Mouse (Mus musculus) G1E (cell line): ENCODE results near the gene 1810010H24Rik. TPM values are rescaled to one million over a fixed set of nuclear protein-coding genes. Genes with fewer than 3 reads are reported as not detected.
"Not testable (repeated sequence)": the region's sequence is repeated elsewhere in the genome, so short reads cannot be mapped to it uniquely, and the experiment has no call there.

Experiments
- ATAC-seq: 2 replicates; pipeline ENCODE4 v1.8.0; 2016; ENCODE audit warnings: mild to moderate bottlenecking; ENCODE audit not compliant: insufficient number of reproducible peaks, poor library complexity, low FRiP score, severe bottlenecking; ENCODE audit errors: extremely low read depth
- DNase-seq: peaks from one replicate; pipeline ENCODE4 v3.0.0; 2012; ENCODE audit warnings: low spot score
- H3K27me3 ChIP-seq: 2 replicates; pipeline ENCODE4 v1.6.1; 2012; ENCODE audit warnings: mild to moderate bottlenecking, low read length, inconsistent platforms; ENCODE audit not compliant: insufficient read depth
- H3K36me3 ChIP-seq: replicated peaks from 2 replicates; pipeline ENCODE3; 2012; ENCODE audit warnings: mild to moderate bottlenecking, inconsistent platforms
- H3K4me1 ChIP-seq: 2 replicates; pipeline ENCODE4 v1.6.1; 2012; ENCODE audit warnings: low read depth, low read length, inconsistent platforms, mixed read lengths; ENCODE audit not compliant: insufficient read depth
- H3K4me3 ChIP-seq: 2 replicates; pipeline ENCODE4 v1.5.1; 2012; ENCODE audit warnings: low read depth, mild to moderate bottlenecking, inconsistent platforms, low read length, moderate library complexity, mixed read lengths
- H3K9me3 ChIP-seq: replicated peaks from 2 replicates; pipeline ENCODE4 v1.6.1; 2012; ENCODE audit warnings: inconsistent platforms
- CTCF ChIP-seq: IDR thresholded peaks from 2 replicates; pipeline ENCODE4 v1.5.1; 2012; ENCODE audit warnings: low read depth, low read length, inconsistent platforms, mixed read lengths
- GATA1 ChIP-seq: IDR thresholded peaks from 2 replicates; pipeline ENCODE4 v1.6.1; 2012; ENCODE audit warnings: borderline replicate concordance, low read length, inconsistent platforms, mixed read lengths
- GATA2 ChIP-seq: IDR thresholded peaks from 2 replicates; pipeline ENCODE4 v1.6.1; 2012; ENCODE audit warnings: low read depth, low read length, inconsistent platforms, borderline replicate concordance
- POLR2AphosphoS5 ChIP-seq: IDR thresholded peaks from 2 replicates; pipeline ENCODE4 v1.6.1; 2012; ENCODE audit warnings: low read depth, low read length, inconsistent platforms; ENCODE audit not compliant: insufficient replicate concordance
- TAL1 ChIP-seq: conservative IDR thresholded peaks from 2 replicates; pipeline ENCODE4 v1.6.1; 2012; ENCODE audit warnings: low read depth, low read length, inconsistent platforms, mixed read lengths
- polyA plus RNA-seq: library from polyadenylated mRNA; stranded (reverse); fragments of >175 nt; gene quantifications from 2 replicates; pipeline ENCODE4 v1.2.3, GENCODE M21; 2012
- total RNA-seq, 2 experiments: library from RNA; stranded (forward) in 1 of 2; stranded (reverse) in 1 of 2; fragments of 200-1000 nt in 1 of 2; fragments of >200 nt in 1 of 2; fragmentation: Nextera tagmentation in 1 of 2; gene quantifications; 2 replicates each; pipeline ENCODE4 v1.2.3; 2014 to 2017

The 1810010H24Rik gene
- total and polyA plus RNA-seq, 3 experiments = 0.62 to 2.6 (median 0.87) TPM

DNA sequence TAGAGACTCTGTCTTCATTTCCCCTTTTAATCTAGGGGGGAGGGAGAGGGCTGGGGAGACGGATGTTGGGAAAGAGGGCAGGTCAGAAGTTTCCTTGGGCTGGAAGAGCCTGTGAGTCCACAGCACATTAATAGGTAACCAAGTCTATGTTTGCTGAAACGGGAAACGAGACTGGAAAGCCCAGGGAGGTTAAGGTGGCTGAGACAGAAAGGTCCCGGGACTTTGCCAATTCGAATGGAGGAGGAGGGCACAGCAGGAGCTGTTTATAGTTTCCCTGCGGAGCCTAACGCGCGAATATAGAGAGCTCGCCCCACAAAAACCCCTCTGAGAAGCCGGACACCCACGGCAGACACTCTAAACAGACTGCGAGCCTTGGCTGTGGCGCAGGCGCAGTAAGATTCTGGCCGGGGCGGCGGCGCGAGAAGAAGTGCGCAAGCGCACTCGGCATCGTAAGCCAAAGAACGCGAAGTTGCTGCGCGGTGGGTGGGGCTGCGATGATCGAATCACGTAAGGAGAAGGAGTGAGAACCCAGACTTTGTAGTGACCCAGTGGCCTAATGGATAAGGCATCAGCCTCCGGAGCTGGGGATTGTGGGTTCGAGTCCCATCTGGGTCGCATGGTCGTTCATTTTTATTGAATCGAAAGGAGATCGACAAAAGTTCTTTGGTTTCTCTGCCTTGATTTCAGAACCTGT lies 13.0 kb upstream of the 1810010H24Rik start:
- DNase-seq (peak; percentile 71), ATAC-seq (peak; percentile 88)
- Histone ChIP-seq H3K27me3 (peaks cover 19% of the 10 kb centered on the region), H3K4me1 (peaks cover 18% of the 10 kb centered on the region), H3K9me3 (0 out of 2 replicates have a peak, but pooled peaks cover 2% of the 10 kb centered on the region), H3K36me3 (no peaks in the 10 kb centered on the region), H3K4me3 (peak overlapping the region; percentile 70)
- TF ChIP-seq POLR2AphosphoS5 = no peak
- TF ChIP-seq GATA1 = no peak
- no peak for TF ChIP-seq CTCF
- no peak for TF ChIP-seq TAL1
- TF ChIP-seq GATA2 = no peak

GRCm38 (mm10) chr11:107014020-107014585 lies 11.4 kb upstream of the 1810010H24Rik start:
- H3K4me1 ChIP-seq = peaks cover 18% of the 10 kb centered on the region
- no peak overlapping the region; the same call in 1 of the 2 replicates for H3K4me3 ChIP-seq

DNA sequence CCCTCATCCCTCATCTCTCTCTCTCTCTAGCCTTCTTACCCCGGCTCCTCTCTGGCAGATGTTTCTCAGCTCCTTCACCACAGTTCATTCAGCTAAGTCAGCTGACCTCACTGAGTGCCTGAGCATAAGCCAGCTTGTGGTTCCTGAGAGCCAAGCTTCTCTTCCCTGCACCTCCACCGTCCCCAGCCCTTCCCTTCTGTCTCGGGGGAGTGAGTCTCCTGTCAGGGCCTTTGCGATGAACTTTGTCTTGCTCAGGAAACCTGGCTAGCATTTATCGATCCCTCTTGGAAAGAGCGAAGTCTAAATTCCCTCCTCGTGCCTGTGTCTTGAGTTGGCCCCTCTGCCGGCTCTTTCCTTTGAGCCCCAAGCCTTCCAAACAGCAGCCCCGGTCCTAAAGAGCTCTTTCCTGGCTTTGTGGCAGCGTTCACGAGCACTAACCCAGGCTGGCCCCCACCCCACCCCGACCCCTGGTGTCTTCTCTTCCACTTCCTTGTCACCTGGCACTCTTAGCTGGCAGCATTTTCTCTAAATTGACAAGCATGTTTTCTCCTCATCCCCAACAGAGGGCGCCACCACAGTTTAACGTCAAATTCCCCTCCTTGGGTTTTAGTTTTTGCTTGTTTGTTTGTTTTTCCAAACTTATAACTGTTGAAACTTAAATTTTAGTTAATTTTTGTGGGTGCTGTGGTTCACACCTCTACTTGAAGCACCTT lies 10.7 kb upstream of the 1810010H24Rik start:
- TF ChIP-seq POLR2AphosphoS5 = no peak
- TF ChIP-seq GATA1 = no peak
- H3K4me1 ChIP-seq = peaks cover 22% of the 10 kb centered on the region
- 0 out of 2 replicates have a peak, but pooled peaks cover 2% of the 10 kb centered on the region for H3K9me3 ChIP-seq
- DNase-seq = no peak
- H3K36me3 ChIP-seq = no peaks in the 10 kb centered on the region
- H3K4me3 ChIP-seq = no peak overlapping the region; the same call in 1 of the 2 replicates
- no peak for ATAC-seq
- H3K27me3 ChIP-seq = no peaks in the 10 kb centered on the region

More at GRCm38 (mm10) chr11:107014020-107014585, 11.4 kb upstream of the 1810010H24Rik start:
- ATAC-seq (no peak), DNase-seq (no peak)
- no peaks in the 10 kb centered on the region for H3K36me3 ChIP-seq
- peaks cover 4% of the 10 kb centered on the region; the same call in 1 of the 2 replicates for H3K27me3 ChIP-seq
- no peak for TF ChIP-seq TAL1
- TF ChIP-seq CTCF = no peak
- no peak for TF ChIP-seq GATA2
- TF ChIP-seq GATA1 = no peak
- no peak for TF ChIP-seq POLR2AphosphoS5
- H3K9me3 ChIP-seq = 0 out of 2 replicates have a peak, but pooled peaks cover 2% of the 10 kb centered on the region

DNA sequence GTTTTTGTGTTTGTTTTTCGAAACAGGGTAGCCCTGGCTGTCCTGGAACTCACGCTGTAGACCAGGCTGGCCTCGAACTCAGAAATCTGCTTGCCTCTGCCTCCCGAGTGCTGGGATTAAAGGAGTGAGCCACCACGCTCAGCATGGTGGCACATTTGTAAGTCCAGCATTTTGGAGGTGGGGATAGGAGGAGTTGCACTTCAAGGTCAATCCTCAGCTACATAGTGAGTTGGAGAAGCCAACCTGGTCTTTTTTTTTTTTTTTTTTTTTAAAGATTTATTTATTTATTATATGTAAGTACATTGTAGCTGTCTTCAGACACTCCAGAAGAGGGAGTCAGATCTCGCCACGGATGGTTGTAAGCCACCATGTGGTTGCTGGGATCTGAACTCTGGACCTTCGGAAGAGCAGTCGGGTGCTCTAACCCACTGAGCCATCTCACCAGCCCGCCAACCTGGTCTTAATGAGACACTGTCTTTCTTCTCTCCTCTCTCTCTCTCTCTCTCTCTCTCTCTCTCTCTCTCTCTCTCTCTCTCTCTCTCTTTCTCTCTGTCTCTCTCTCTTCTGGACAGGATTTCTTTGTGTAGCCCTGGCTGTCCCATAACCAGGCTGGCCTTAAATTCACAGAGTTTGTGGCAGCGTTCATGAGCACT lies 9.8 kb upstream of the 1810010H24Rik start:
- H3K9me3 ChIP-seq, H3K27me3 ChIP-seq, H3K4me3 ChIP-seq, H3K36me3 ChIP-seq, ATAC-seq, DNase-seq: not testable (repeated sequence)
- H3K4me1 ChIP-seq = peaks cover 22% of the 10 kb centered on the region

- H3K4me1 ChIP-seq = peaks cover 14% of the 10 kb centered on the region
- 0 out of 2 replicates have a peak, but pooled peaks cover 2% of the 10 kb centered on the region for H3K9me3 ChIP-seq
Observed at GRCm38 (mm10) chr11:107016893-107017292, 8.6 kb upstream of the 1810010H24Rik start.

DNA sequence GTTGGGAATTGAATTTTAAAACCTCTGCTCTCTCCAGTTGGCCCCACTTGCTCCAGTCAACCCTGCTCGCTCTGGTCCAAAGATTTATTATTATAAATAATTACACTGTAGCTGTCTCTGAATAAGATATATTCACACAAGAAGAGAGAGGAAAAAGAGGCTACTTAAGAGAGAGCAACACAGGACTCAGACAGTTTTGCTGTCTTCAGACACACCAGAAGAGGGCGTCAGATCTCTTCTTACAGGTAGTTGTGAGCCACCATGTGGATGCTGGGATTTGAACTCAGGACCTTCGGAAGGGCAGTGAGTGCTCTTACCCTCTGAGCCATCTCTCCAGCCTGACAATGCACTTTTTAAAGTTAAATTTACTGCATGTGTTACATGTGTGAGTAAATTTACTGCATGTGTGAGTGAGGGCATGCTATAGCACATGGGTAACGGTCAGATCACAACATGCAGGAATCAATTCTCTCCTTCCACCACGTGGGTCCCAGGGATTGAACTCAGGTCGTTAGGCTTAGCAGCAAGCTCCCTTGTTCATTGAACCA lies 8.1 kb upstream of the 1810010H24Rik start:
- no peak for ATAC-seq
- no peaks in the 10 kb centered on the region for H3K36me3 ChIP-seq
- TF ChIP-seq POLR2AphosphoS5 = no peak
- TF ChIP-seq CTCF = no peak
- no peak for TF ChIP-seq GATA2
- no peak for TF ChIP-seq TAL1
- 0 out of 2 replicates have a peak, but pooled peaks cover 2% of the 10 kb centered on the region for H3K9me3 ChIP-seq
- no peak for DNase-seq
- H3K4me1 ChIP-seq = peaks cover 14% of the 10 kb centered on the region
- H3K4me3 ChIP-seq = no peak overlapping the region
- H3K27me3 ChIP-seq = peaks cover 5% of the 10 kb centered on the region; the same call in 1 of the 2 replicates

More at GRCm38 (mm10) chr11:107016893-107017292, 8.6 kb upstream of the 1810010H24Rik start:
- Histone ChIP-seq H3K27me3 (no peaks in the 10 kb centered on the region; the same call in 1 of the 2 replicates), H3K4me3 (no peak overlapping the region), H3K36me3 (no peaks in the 10 kb centered on the region)
- no peak for ATAC-seq
- no peak for DNase-seq
- no peak for TF ChIP-seq TAL1
- TF ChIP-seq POLR2AphosphoS5 = no peak
- TF ChIP-seq GATA2 = no peak
- TF ChIP-seq GATA1 = no peak
- no peak for TF ChIP-seq CTCF
